Mouse (Mus musculus) heart, embryonic 16.5 days (tissue): Measurements from ENCODE around the gene Slc12a5. TPM values are rescaled to one million over a fixed set of nuclear protein-coding genes. Genes with fewer than 3 reads are reported as not detected.
A peak's percentile ranks its signal among the peaks of the same experiment; 100 is the strongest.

Experiments
- ATAC-seq: fragments of 200-750 bp; cut with Nextera tagmentation; replicated peaks from 2 replicates; pipeline ENCODE4 v1.8.0; 2017; ENCODE audit warnings: moderate number of reproducible peaks; ENCODE audit not compliant: insufficient read depth, low FRiP score; ENCODE audit errors: extremely low read depth
- H3K27ac ChIP-seq: fragments of 300-500 bp; sonication (generic); 2 replicates; pipeline ENCODE4 v1.5.1; 2014; ENCODE audit warnings: mild to moderate bottlenecking, low read length, control low read depth, moderate library complexity
- H3K27me3 ChIP-seq: fragments of 300-500 bp; sonication (generic); 2 replicates; pipeline ENCODE4 v1.6.1; 2014; ENCODE audit warnings: low read length, mixed read lengths; ENCODE audit not compliant: control insufficient read depth, insufficient read depth
- H3K36me3 ChIP-seq: fragments of 300-500 bp; sonication (generic); 2 replicates; pipeline ENCODE4 v1.6.1; 2014; ENCODE audit not compliant: control insufficient read depth, insufficient read depth
- H3K4me1 ChIP-seq: fragments of 300-500 bp; sonication (generic); 2 replicates; pipeline ENCODE4 v1.6.1; 2014; ENCODE audit warnings: low read length, mixed read lengths; ENCODE audit not compliant: control insufficient read depth, insufficient read depth
- H3K4me2 ChIP-seq: fragments of 300-500 bp; sonication (generic); 2 replicates; pipeline ENCODE4 v1.6.1; 2014; ENCODE audit warnings: low read depth, mild to moderate bottlenecking, control low read depth, low read length
- H3K4me3 ChIP-seq: fragments of 300-500 bp; sonication (generic); 2 replicates; pipeline ENCODE4 v1.5.1; 2014; ENCODE audit warnings: mild to moderate bottlenecking, control low read depth, low read length
- H3K9ac ChIP-seq: fragments of 300-500 bp; sonication (generic); 2 replicates; pipeline ENCODE4 v1.6.1; 2014; ENCODE audit warnings: low read length, control low read depth
- H3K9me3 ChIP-seq: fragments of 300-500 bp; sonication (generic); replicated peaks from 2 replicates; pipeline ENCODE4 v1.6.1; 2016; ENCODE audit warnings: low read length; ENCODE audit not compliant: control insufficient read depth
- WGBS: fragments of 180-500 bp; shearing (Covaris S2); extraction: QIAGEN DNeasy Blood & Tissue Kit; methylation state at CpG from one replicate; pipeline ENCODE4 v1.1.7; 2014; 5-methylcytosine and 5-hydroxymethylcytosine counted together
- polyA plus RNA-seq: library from polyadenylated mRNA; unstranded; fragments of >200 nt; fragmentation: Nextera tagmentation; extraction: Ambion mirVana; gene quantifications from 2 replicates; pipeline ENCODE4 v1.2.1, GENCODE M21; 2015

Slc12a5 gene
- polyA plus RNA-seq, 1 experiment from 2014 or later = 0.68 TPM

DNA sequence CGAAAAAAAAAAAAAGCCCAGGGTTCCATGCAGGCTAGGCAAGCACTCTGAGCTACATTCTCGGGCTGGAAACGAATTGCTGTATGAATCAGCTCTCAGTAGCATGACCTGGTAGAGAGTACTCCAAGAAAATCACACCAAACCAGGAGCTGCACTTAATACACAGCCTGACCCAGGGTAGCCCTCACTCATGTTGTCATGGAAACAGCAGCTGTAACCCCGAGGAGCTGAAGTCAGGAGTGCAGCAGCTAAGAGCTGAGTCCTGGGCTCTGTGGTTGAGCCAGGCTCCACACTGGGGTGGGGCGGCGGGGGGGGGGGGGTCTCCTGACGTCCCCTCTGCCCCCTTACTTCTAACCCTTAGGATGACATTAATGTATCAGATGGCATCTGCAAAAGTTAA lies 38.6 kb upstream of the Slc12a5 start:
- Histone ChIP-seq H3K27me3 (no peaks in the 10 kb centered on the region), H3K9ac (no peak overlapping the region), H3K4me1 (no peaks in the 10 kb centered on the region), H3K9me3 (no peaks in the 10 kb centered on the region), H3K4me2 (no peak overlapping the region), H3K27ac (no peak overlapping the region), H3K4me3 (no peak overlapping the region), H3K36me3 (peaks cover 5% of the 10 kb centered on the region; the same call in 1 of the 2 replicates)
- ATAC-seq = no peak
- WGBS = 66% methylated on average over 7 of the region's 7 CpGs

GRCm38 (mm10) chr2:164923291-164923690 lies 37.3 kb upstream of the Slc12a5 start:
- Histone ChIP-seq H3K4me2 (no peak overlapping the region), H3K36me3 (peaks cover 5% of the 10 kb centered on the region; the same call in 1 of the 2 replicates), H3K9ac (no peak overlapping the region), H3K4me3 (no peak overlapping the region), H3K27ac (no peak overlapping the region), H3K27me3 (no peaks in the 10 kb centered on the region), H3K9me3 (no peaks in the 10 kb centered on the region), H3K4me1 (no peaks in the 10 kb centered on the region)
- 77% methylated on average over 4 of the region's 4 CpGs for WGBS
- no peak for ATAC-seq

GRCm38 (mm10) chr2:164924100-164924857 lies 36.3 kb upstream of the Slc12a5 start:
- Histone ChIP-seq H3K9me3 (no peaks in the 10 kb centered on the region), H3K27me3 (no peaks in the 10 kb centered on the region), H3K9ac (no peak overlapping the region), H3K4me3 (no peak overlapping the region), H3K27ac (no peak overlapping the region), H3K4me2 (no peak overlapping the region), H3K36me3 (0 out of 2 replicates have a peak, but pooled peaks cover 2% of the 10 kb centered on the region), H3K4me1 (no peaks in the 10 kb centered on the region)
- peak; percentile 64 for ATAC-seq
- 29% methylated on average over 11 of the region's 11 CpGs for WGBS

GRCm38 (mm10) chr2:164930706-164931581 lies 29.7 kb upstream of the Slc12a5 start:
- WGBS = 54% methylated on average over 11 of the region's 11 CpGs

DNA sequence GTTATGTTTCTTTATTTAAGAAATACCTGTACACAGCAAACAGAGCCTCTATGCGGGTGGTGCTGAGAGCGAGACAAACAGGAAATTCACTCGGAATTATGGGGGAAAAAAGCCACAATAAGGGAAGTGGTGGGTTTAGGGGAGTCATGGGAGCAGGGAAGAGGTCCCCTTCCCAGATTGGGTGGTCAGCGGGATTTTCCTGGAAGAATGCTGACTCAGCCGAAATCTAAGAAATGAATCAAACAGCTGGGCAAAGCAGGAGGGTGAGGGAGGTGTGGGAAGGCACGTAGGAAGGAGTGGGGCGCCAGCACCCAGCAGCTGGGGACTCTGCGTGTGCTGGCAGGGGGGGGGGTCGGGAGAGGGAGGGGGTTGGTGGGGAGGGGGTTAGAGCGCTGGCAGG lies 27.1 kb upstream of the Slc12a5 start:
- Histone ChIP-seq H3K36me3 (no peaks in the 10 kb centered on the region), H3K4me3 (no peak overlapping the region), H3K4me2 (no peak overlapping the region), H3K9me3 (no peaks in the 10 kb centered on the region), H3K4me1 (no peaks in the 10 kb centered on the region), H3K27ac (no peak overlapping the region), H3K27me3 (peaks cover 27% of the 10 kb centered on the region), H3K9ac (no peak overlapping the region)
- no peak for ATAC-seq
- 32% methylated on average over 9 of the region's 10 CpGs for WGBS

More at GRCm38 (mm10) chr2:164930706-164931581, 29.7 kb upstream of the Slc12a5 start:
- no peak overlapping the region for H3K27ac ChIP-seq
- H3K4me1 ChIP-seq = no peaks in the 10 kb centered on the region
- peaks cover 15% of the 10 kb centered on the region for H3K27me3 ChIP-seq
- no peak overlapping the region for H3K4me2 ChIP-seq
- no peaks in the 10 kb centered on the region for H3K36me3 ChIP-seq
- ATAC-seq = no peak
- H3K9ac ChIP-seq = no peak overlapping the region
- no peak overlapping the region for H3K4me3 ChIP-seq
- H3K9me3 ChIP-seq = no peaks in the 10 kb centered on the region

DNA sequence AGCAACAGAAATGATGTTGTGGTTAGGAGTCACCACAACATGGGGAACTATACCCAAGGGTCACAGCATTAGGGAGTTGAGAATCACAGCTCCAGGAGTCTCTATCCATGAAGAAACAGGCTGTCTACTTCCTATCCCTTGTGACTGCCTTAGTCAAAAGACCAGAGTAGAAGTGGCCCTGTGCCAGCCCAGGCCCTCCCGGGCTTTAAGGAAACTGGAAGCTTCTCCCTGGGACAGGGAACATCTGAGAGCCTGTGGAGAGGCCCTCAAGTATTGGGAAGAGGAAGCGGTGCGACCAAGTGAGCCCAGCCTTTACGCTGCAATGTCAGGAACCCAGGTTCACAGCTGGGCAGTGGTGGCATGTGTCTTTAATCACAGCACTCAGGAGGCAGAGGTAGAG lies 24.6 kb upstream of the Slc12a5 start:
- no peak overlapping the region for H3K4me3 ChIP-seq

DNA sequence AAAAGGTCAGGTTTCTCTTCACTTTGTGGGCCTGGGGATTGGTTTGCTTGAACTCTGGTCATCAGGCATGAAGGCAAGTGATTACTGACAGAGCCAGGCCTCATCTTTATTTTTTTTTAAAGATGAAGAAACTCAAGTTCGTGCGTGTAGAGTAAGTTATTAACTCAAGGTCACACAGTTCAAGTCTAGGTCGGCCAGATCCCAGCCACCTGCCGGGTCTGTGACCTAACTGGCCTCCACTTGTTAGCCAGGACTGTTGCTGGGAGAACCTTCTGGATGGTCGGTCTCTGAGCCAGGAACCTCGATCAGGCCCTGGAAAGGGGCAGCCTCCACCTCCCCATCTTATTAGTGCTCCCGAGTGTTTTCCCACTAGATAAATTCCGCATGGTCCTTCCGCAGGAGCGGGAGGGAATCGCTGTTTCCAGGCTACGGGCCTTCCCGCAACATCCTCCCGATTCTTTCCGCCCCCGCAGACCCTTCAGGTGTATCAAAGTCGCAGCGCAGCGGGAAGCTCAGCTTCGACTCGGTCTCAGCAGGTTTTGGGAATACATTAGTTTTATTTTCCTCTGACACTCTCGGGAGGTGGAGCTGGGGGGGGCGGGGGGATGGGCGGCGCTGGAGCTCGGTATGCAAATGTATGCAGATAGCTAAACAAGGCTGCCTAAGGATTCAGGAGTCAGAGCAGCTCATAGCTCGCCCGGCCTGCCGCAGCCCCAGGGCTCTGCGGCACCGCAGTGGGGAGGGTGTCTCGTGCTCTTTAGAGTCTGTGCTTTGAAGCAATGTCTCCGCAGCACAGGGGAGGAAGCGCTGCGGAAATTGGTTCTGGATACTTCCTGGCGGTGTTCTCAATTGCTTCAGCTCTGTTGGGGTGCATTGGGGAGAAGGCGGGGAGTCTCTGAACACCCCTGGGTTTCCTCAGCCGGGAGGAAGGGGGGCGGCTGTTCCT lies 22.2 kb upstream of the Slc12a5 start:
- ATAC-seq = 0 out of 2 replicates have a peak, but pooled peaks have one; percentile 39
- Histone ChIP-seq H3K4me2 (peak overlapping the region; percentile 62), H3K27ac (no peak overlapping the region), H3K27me3 (peaks cover 39% of the 10 kb centered on the region), H3K9me3 (no peaks in the 10 kb centered on the region), H3K4me3 (peak overlapping the region; percentile 28), H3K9ac (no peak overlapping the region), H3K36me3 (no peaks in the 10 kb centered on the region), H3K4me1 (peaks cover 7% of the 10 kb centered on the region)
- 4% methylated on average over 39 of the region's 39 CpGs for WGBS

More for the DNA sequence above, 24.6 kb upstream of the Slc12a5 start:
- H3K27me3 ChIP-seq = peaks cover 45% of the 10 kb centered on the region
- no peak overlapping the region for H3K9ac ChIP-seq
- 69% methylated on average over 4 of the region's 4 CpGs for WGBS
- H3K27ac ChIP-seq = no peak overlapping the region
- no peaks in the 10 kb centered on the region for H3K36me3 ChIP-seq
- ATAC-seq = no peak
- peaks cover 7% of the 10 kb centered on the region for H3K4me1 ChIP-seq
- no peaks in the 10 kb centered on the region for H3K9me3 ChIP-seq
- no peak overlapping the region for H3K4me2 ChIP-seq

GRCm38 (mm10) chr2:164939106-164939505 lies 21.5 kb upstream of the Slc12a5 start:
- Histone ChIP-seq H3K4me3 (peak overlapping the region; percentile 28), H3K4me2 (peak overlapping the region; percentile 62), H3K27ac (no peak overlapping the region), H3K9ac (no peak overlapping the region), H3K4me1 (peaks cover 7% of the 10 kb centered on the region), H3K27me3 (peaks cover 38% of the 10 kb centered on the region), H3K36me3 (no peaks in the 10 kb centered on the region), H3K9me3 (no peaks in the 10 kb centered on the region)
- 3% methylated on average over 11 of the region's 11 CpGs for WGBS
- no peak for ATAC-seq
